Mouse (Mus musculus) G1E (cell line): ENCODE data around the gene Efhc2. TPM values are rescaled to one million over a fixed set of nuclear protein-coding genes. Genes with fewer than 3 reads are reported as not detected.

Source experiments
- ATAC-seq: 2 replicates; pipeline ENCODE4 v1.8.0; 2016; ENCODE audit warnings: mild to moderate bottlenecking; ENCODE audit not compliant: insufficient number of reproducible peaks, poor library complexity, low FRiP score, severe bottlenecking; ENCODE audit errors: extremely low read depth
- DNase-seq: peaks from one replicate; pipeline ENCODE4 v3.0.0; 2012; ENCODE audit warnings: low spot score
- H3K27me3 ChIP-seq: 2 replicates; pipeline ENCODE4 v1.6.1; 2012; ENCODE audit warnings: mild to moderate bottlenecking, low read length, inconsistent platforms; ENCODE audit not compliant: insufficient read depth
- H3K36me3 ChIP-seq: replicated peaks from 2 replicates; pipeline ENCODE3; 2012; ENCODE audit warnings: mild to moderate bottlenecking, inconsistent platforms
- H3K4me1 ChIP-seq: 2 replicates; pipeline ENCODE4 v1.6.1; 2012; ENCODE audit warnings: low read depth, low read length, inconsistent platforms, mixed read lengths; ENCODE audit not compliant: insufficient read depth
- H3K4me3 ChIP-seq: 2 replicates; pipeline ENCODE4 v1.5.1; 2012; ENCODE audit warnings: low read depth, mild to moderate bottlenecking, inconsistent platforms, low read length, moderate library complexity, mixed read lengths
- H3K9me3 ChIP-seq: replicated peaks from 2 replicates; pipeline ENCODE4 v1.6.1; 2012; ENCODE audit warnings: inconsistent platforms
- CTCF ChIP-seq: IDR thresholded peaks from 2 replicates; pipeline ENCODE4 v1.5.1; 2012; ENCODE audit warnings: low read depth, low read length, inconsistent platforms, mixed read lengths
- GATA1 ChIP-seq: IDR thresholded peaks from 2 replicates; pipeline ENCODE4 v1.6.1; 2012; ENCODE audit warnings: borderline replicate concordance, low read length, inconsistent platforms, mixed read lengths
- GATA2 ChIP-seq: IDR thresholded peaks from 2 replicates; pipeline ENCODE4 v1.6.1; 2012; ENCODE audit warnings: low read depth, low read length, inconsistent platforms, borderline replicate concordance
- POLR2AphosphoS5 ChIP-seq: IDR thresholded peaks from 2 replicates; pipeline ENCODE4 v1.6.1; 2012; ENCODE audit warnings: low read depth, low read length, inconsistent platforms; ENCODE audit not compliant: insufficient replicate concordance
- TAL1 ChIP-seq: conservative IDR thresholded peaks from 2 replicates; pipeline ENCODE4 v1.6.1; 2012; ENCODE audit warnings: low read depth, low read length, inconsistent platforms, mixed read lengths
- polyA plus RNA-seq: library from polyadenylated mRNA; stranded (reverse); fragments of >175 nt; gene quantifications from 2 replicates; pipeline ENCODE4 v1.2.3, GENCODE M21; 2012
- total RNA-seq, 2 experiments: library from RNA; stranded (forward) in 1 of 2; stranded (reverse) in 1 of 2; fragments of 200-1000 nt in 1 of 2; fragments of >200 nt in 1 of 2; fragmentation: Nextera tagmentation in 1 of 2; gene quantifications; 2 replicates each; pipeline ENCODE4 v1.2.3; 2014 to 2017

The Efhc2 gene
- total and polyA plus RNA-seq, 3 experiments, result not detected

DNA sequence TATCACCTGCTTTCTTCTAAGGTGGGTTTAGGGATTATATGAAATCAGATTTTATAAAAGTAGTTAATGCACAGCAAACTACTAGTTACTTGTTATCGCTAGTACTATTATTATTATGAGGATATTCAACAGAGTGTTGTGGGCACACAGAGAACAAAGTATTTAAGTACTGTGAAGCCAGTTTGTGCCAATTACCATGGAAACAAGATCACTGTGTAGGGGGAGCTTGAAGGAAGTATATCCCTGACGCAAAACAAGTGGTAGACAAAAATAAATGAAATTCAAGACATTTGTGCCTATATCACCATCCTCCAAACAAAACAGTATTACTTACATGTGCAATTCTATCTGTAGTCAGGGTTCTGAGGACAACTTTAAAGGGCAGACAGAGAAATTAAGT, 105.7 kb downstream of the Efhc2 start:
- ATAC-seq (no peak), DNase-seq (no peak)
- Histone ChIP-seq H3K36me3 (no peaks in the 10 kb centered on the region), H3K4me1 (no peaks in the 10 kb centered on the region), H3K4me3 (no peak overlapping the region), H3K27me3 (no peaks in the 10 kb centered on the region), H3K9me3 (no peaks in the 10 kb centered on the region)
- TF ChIP-seq GATA1 (no peak), GATA2 (no peak), POLR2AphosphoS5 (no peak), TAL1 (no peak), CTCF (no peak)

DNA sequence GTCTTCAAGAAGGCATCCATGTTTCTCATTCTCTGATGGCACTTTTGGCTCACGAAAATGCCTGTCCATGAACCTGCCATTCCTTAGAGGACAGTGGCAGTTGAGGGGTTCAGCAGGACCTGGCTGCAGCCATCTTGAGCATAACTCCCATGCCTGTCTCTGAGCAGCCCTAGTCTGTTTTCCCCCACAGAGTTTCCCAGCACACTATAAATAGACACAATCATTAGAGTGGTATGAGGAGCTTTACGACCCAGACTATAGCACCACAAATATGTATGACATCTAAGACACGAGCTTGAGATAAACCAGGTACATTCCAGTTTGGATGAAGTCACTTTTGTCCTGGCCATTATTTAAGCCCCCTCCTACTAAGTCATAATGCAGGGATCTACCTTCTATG, 143.4 kb downstream of the Efhc2 start:
- ATAC-seq (no peak), DNase-seq (no peak)
- H3K4me3 ChIP-seq, result no peak overlapping the region
- no peaks in the 10 kb centered on the region for H3K9me3 ChIP-seq
- no peaks in the 10 kb centered on the region for H3K4me1 ChIP-seq
- no peaks in the 10 kb centered on the region for H3K27me3 ChIP-seq
- H3K36me3 ChIP-seq, result no peaks in the 10 kb centered on the region
- TF ChIP-seq CTCF, result no peak
- TF ChIP-seq POLR2AphosphoS5, result no peak
- no peak for TF ChIP-seq TAL1
- TF ChIP-seq GATA1, result no peak
- TF ChIP-seq GATA2, result no peak

DNA sequence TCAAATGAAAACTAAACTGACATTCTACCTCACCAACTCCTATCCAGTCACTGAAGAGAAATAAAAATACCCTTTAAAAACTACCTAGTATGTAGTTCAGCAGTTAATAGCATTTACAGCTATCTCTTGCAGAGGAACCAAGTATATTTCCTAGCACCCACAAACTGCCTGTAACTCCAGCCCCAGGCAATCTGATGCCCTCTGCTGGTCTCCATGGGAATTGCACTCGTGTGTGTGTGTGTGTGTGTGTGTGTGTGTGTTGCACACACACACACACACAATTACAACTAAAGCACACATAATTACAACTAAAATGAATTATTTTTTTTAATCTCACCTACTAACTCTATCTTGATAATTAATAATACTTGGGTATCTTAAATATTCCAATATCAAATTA, 153.5 kb downstream of the Efhc2 start:
- no peak for DNase-seq

More for the DNA sequence above, 153.5 kb downstream of the Efhc2 start:
- Histone ChIP-seq H3K4me3 (no peak overlapping the region), H3K9me3 (no peaks in the 10 kb centered on the region), H3K27me3 (no peaks in the 10 kb centered on the region), H3K4me1 (no peaks in the 10 kb centered on the region), H3K36me3 (no peaks in the 10 kb centered on the region)
- TF ChIP-seq POLR2AphosphoS5, result no peak
- TF ChIP-seq GATA1, result no peak
- TF ChIP-seq GATA2, result no peak
- no peak for TF ChIP-seq CTCF
- no peak for TF ChIP-seq TAL1
- ATAC-seq, result no peak
